Mouse (Mus musculus): Measurements from ENCODE around the gene Sv2c.

- TF ChIP-seq EP300 (optimal IDR thresholded peaks at IDR 0.05) (no peak), CTCF (IDR thresholded peaks at IDR 0.05; ENCODE audit: low read depth) (no peak)
Measured at GRCm38 (mm10) chr13:95999396-95999795, 133.0 kb downstream of the Sv2c start.

All from stomach, postnatal 0 days (tissue).